In the genomic region with DNA sequence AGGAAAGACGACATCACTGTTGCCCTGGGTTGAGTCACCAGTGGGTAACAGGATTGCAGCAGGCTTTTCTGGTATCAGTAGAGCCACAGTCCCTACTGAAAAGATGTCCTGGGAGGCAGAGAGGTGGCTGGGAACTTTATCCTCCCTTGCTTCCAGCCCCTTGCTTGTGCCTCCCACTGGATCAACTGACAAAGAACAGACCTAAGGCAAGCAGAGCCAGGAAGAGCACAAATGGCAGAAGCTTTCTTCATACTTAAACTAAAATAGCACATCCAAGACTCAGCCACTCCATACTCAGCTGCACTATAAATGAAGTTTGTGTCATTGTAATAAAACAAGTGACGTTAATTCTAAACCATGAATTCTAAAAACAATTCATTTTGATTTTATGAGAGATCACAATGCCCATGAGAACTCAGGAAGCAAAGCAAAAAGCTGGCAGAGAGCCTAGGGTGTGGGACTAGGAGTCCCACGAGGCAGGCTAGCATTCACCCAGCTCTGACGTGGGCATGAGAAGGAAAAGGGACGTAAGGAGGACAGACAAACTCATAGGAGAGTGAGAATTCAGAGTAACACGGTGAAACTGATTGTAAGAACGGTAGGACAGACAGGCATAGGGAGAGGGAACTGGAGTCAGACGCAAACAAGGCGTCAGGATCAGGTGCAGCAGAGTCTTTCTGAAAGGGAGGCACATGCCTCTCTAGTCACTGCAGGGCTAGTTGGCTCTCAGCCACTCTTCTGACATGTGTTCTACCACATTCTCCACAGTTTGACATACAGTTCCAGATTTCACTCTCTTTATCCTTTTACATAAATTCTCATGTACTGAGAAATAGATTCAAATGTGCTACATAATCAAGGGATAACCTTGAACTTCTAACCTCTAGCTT, we compare ENCODE assay signal across 13 mouse cellular contexts. TPM values are rescaled to one million over a fixed set of nuclear protein-coding genes. Genes with fewer than 3 reads are reported as not detected.
A peak's percentile ranks its signal among the peaks of the same experiment; 100 is the strongest.
DNase-seq lines count a peak whose midpoint lies in the region; ATAC-seq lines count a peak whose summit lies in the region.
"Had no signal": no experiment of that assay in that cellular context is flagged by ENCODE, and none has a peak within 500 bp of the region (broad histone marks: within the 10 kb centered on the region; RNA-seq: fewer than 3 reads in every experiment).

No protein-coding gene starts in this region.

- DNase-seq in adrenal gland, postnatal 14 days, result peak; percentile 30
- DNase-seq in adrenal gland, adult 18-20 months (ENCODE audit: low spot score in 2 of 2), result no peak
- peak; percentile 11 to 14 for DNase-seq in layer of hippocampus, postnatal 36 days
- DNase-seq in layer of hippocampus, adult 9-10 months (ENCODE audit: low spot score), result no peak
- peak; percentile 13 for DNase-seq in right cerebral cortex, postnatal 25 days
- DNase-seq in cerebellum, adult 9-11 months, result no peak
- DNase-seq in gastrocnemius, postnatal 36 days, result no peak
- DNase-seq: cerebellum, adult 8-10 months; liver; retina, postnatal 1 day had no signal

- no peaks in the 10 kb centered on the region for H3K9me3 ChIP-seq in heart, embryonic 15.5 days (replicated peaks)
- H3K9me3 ChIP-seq: midbrain, embryonic 13.5 days had no signal

- H3K27ac ChIP-seq in heart, embryonic 15.5 days, result peak overlapping the region; percentile 85
- H3K27ac ChIP-seq: hindbrain, postnatal 0 days; midbrain, embryonic 13.5 days had no signal

- peaks cover 22% of the 10 kb centered on the region for H3K36me3 ChIP-seq in heart, embryonic 15.5 days

- intact Hi-C loops in gastrocnemius, postnatal 36 days (cut with DNase I), result no loop called here

- H3K27me3 ChIP-seq in heart, embryonic 15.5 days, result no peaks in the 10 kb centered on the region
- H3K27me3 ChIP-seq: midbrain, embryonic 13.5 days had no signal

- H3K4me1 ChIP-seq in heart, embryonic 15.5 days (replicated peaks), result peaks cover 20% of the 10 kb centered on the region
- H3K4me1 ChIP-seq: midbrain, embryonic 13.5 days had no signal

- no peak overlapping the region for H3K4me3 ChIP-seq in heart, embryonic 15.5 days
- H3K4me3 ChIP-seq: midbrain, embryonic 13.5 days had no signal

- H3K9ac ChIP-seq in heart, embryonic 15.5 days, result no peak overlapping the region
- H3K9ac ChIP-seq: midbrain, embryonic 13.5 days had no signal

- 34% methylated on average over 9 of the region's 9 CpGs for WGBS in heart, embryonic 15.5 days

- ATAC-seq in heart, embryonic 15.5 days (replicated peaks; ENCODE audit: insufficient number of reproducible peaks, insufficient read depth, low FRiP score, low read depth), result peak; percentile 73
- ATAC-seq: hindbrain, postnatal 0 days; midbrain, embryonic 13.5 days had no signal

- H3K4me2 ChIP-seq in heart, embryonic 15.5 days, result no peak overlapping the region
- H3K4me2 ChIP-seq: midbrain, embryonic 13.5 days had no signal

RNA-seq across cellular contexts. Expression of a gene that starts 21.3 kb away (rescaled TPM):
- total RNA-seq in adrenal gland, postnatal 14 days (2021), result 11.3 and 11.7 TPM in 2 replicates
- 10 to 100 TPM; 11.1 to 12.3 TPM for total RNA-seq in adrenal gland, adult 18-20 months (2021)
- 10 to 100 TPM; 69.6 to 72.2 TPM for total RNA-seq in layer of hippocampus, postnatal 36 days (2021)
- 2.4 and 2.9 TPM in 2 replicates for polyA plus RNA-seq in heart, embryonic 15.5 days (2015; fragmentation: Nextera tagmentation; extraction: Ambion mirVana)
- 1 to 10 TPM; 6.7 to 6.9 TPM for total RNA-seq in gastrocnemius, postnatal 36 days (2021)

RNA-seq across cellular contexts. Expression of a gene that starts 21.8 kb away (rescaled TPM):
- total RNA-seq in adrenal gland, postnatal 14 days (2021), result 15.8 and 18.1 TPM in 2 replicates
- total RNA-seq in adrenal gland, adult 18-20 months (2021), result 10 to 100 TPM; 12.7 to 13.0 TPM
- total RNA-seq in layer of hippocampus, postnatal 36 days (2021), result 10 to 100 TPM; 23.7 to 25.4 TPM
- polyA plus RNA-seq in heart, embryonic 15.5 days (2015; fragmentation: Nextera tagmentation; extraction: Ambion mirVana), result 4.3 and 6.5 TPM in 2 replicates
- 1 to 10 TPM; 5.3 to 5.6 TPM for total RNA-seq in gastrocnemius, postnatal 36 days (2021)

Comparison
In these comparisons a context has a peak if more than half of its experiments do, and no peak if none do; other contexts are left out.
1. DNase-seq: peak in adrenal gland, postnatal 14 days (single experiment), layer of hippocampus, postnatal 36 days (2 of 2) and right cerebral cortex, postnatal 25 days (single experiment); none in adrenal gland, adult 18-20 months (0 of 2), layer of hippocampus, adult 9-10 months (single experiment), cerebellum, adult 9-11 months (single experiment) and gastrocnemius, postnatal 36 days (0 of 2).